Mouse (Mus musculus): Measurements from ENCODE around the gene Zfp385b. TPM values are rescaled to one million over a fixed set of nuclear protein-coding genes. Genes with fewer than 3 reads are reported as not detected.

The Zfp385b gene
- polyA plus RNA-seq, 1 experiment from 2014 or later = 0.85 TPM

DNA sequence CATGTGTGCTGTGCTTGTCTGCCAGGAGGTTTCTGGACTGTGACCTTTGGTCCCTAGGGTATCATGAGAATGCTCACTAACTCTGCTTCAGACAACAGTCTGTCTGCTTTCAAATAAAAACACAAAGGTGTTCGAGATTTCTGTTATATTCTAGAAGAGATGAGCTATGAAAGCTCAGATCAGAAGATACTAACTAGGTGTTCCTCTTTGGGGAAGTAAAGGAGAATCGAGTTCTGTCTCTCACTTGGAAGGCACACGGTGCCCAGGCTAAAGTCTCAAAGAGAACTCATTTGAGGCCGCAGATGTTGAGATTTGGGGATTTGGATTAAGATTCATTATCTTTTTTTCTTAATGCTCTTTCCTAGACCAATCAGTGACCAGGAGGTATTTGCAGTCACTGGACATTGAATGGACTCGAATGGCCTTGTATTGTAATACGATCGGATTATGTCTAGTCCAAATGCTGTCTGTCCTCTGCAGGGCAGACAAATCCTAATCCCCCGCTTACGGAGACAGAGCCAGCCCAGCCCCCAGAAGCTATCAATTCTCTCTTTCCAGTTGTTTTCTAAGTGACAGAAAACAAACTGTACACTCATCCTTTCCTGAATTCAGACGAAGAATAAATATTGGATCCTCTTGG lies 42.3 kb downstream of the Zfp385b start:
- DNase-seq (ENCODE audit: low spot score) = no peak
- WGBS = 59% methylated on average over 10 of the region's 10 CpGs

DNA sequence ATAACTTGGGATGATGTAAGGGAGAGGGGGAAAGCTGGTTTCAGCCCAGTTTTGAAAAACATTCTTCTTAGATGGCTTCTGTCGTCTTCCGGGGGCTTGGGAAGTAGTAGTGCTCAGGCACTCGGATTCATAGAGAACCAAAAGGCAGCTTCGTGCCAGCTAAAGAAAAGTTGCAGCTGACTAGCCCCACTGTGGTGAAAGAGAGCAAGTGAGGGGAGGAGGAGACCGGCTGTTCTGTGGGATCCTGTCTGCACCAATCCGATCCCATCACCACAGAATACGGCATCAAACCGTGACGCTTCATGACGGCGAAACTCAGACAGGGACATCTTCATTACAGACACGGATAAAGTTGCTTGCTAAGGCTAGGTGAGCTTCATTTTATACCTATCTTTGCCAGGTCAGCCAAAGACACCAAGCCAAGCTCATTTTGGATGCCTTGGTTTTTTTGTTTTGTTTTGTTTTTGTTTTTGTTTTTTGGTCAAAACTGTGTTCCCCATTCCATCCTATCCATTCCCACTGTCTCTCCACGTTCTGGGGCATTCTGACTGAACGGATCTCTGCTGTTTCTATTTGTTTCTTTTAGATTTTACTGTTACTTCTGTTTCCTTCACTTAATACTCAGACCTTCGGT lies 44.1 kb downstream of the Zfp385b start:
- Histone ChIP-seq H3K4me1 (peaks cover 16% of the 10 kb centered on the region), H3K36me3 (replicated peaks) (no peaks in the 10 kb centered on the region), H3K27ac (replicated peaks) (no peak overlapping the region), H3K9me3 (no peaks in the 10 kb centered on the region), H3K27me3 (replicated peaks; ENCODE audit: low read depth, poor library complexity, severe bottlenecking) (no peaks in the 10 kb centered on the region), H3K4me3 (no peak overlapping the region)
- DNase-seq (ENCODE audit: low spot score) = no peak
- 79% methylated on average over 15 of the region's 15 CpGs for WGBS

More for the DNA sequence above, 42.3 kb downstream of the Zfp385b start:
- Histone ChIP-seq H3K4me1 (peaks cover 16% of the 10 kb centered on the region), H3K36me3 (replicated peaks) (no peaks in the 10 kb centered on the region), H3K9me3 (no peaks in the 10 kb centered on the region), H3K27ac (replicated peaks) (no peak overlapping the region), H3K27me3 (replicated peaks; ENCODE audit: low read depth, poor library complexity, severe bottlenecking) (no peaks in the 10 kb centered on the region), H3K4me3 (no peak overlapping the region)

DNA sequence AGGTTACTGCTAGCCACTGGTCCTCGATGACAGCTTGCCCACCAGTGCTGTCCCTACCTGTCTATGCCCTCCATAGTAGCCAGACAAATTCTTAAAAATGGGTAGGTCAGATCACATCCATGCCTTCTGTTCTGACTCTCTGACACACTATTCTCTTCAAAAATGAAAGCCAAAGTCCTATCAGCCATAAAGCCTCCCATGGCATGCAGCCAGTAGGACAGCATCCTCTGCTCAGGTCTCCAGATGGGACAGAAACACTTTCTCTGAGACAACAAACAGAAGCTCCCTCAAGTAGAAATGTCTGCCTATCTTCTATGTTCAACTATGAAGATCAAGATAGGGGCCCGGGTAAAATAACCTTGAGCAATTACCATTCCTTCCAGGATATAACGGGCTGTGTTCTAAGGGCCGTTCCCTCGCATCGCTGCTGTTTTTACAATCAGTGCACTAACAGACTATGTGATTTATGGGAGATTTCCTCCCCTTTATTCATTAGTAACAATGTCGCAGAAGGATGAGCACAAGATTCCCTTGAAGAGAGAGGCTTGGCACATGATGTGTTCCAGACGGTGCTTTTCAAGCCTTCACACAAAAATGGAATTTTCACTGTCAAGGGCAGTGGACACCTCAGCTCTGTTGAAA lies 49.3 kb downstream of the Zfp385b start:
- no peaks in the 10 kb centered on the region for H3K27me3 ChIP-seq (replicated peaks; ENCODE audit: low read depth, poor library complexity, severe bottlenecking)
- H3K36me3 ChIP-seq (replicated peaks) = no peaks in the 10 kb centered on the region
- 89% methylated on average over 8 of the region's 8 CpGs for WGBS
- H3K9me3 ChIP-seq = no peaks in the 10 kb centered on the region
- DNase-seq (ENCODE audit: low spot score) = no peak
- no peaks in the 10 kb centered on the region for H3K4me1 ChIP-seq
- H3K4me3 ChIP-seq = no peak overlapping the region
- H3K27ac ChIP-seq (replicated peaks) = no peak overlapping the region

DNA sequence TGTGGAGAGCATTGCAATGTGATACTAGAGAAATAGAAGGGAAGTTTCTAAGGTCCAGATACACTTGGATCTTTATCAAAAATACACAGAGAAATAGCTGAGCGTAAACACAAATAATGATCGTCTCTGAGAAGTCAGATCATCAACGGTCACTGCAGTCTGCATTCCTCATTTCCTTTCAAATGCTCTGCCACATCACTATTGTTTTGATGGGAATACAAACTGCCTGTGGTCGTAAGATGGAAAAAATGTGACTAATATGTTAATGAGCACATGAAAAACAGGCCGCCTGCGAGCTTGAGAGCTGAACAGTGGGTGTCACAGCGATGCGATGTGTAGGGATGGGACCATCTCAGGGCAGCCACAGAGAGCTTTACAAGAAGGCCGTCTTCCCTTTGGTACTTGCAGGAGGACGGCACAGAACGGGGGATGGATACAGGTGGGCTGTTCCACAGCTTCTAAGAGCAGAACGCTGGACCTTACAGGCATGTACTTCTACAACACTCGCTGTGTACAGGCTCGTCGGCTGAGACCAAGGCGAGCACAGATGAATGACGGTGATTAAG lies 51.0 kb downstream of the Zfp385b start:
- H3K27me3 ChIP-seq (replicated peaks; ENCODE audit: low read depth, poor library complexity, severe bottlenecking) = no peaks in the 10 kb centered on the region
- H3K4me1 ChIP-seq = no peaks in the 10 kb centered on the region
- 84% methylated on average over 17 of the region's 17 CpGs for WGBS
- no peaks in the 10 kb centered on the region for H3K9me3 ChIP-seq
- no peak overlapping the region for H3K27ac ChIP-seq (replicated peaks)
- no peak overlapping the region for H3K4me3 ChIP-seq
- H3K36me3 ChIP-seq (replicated peaks) = no peaks in the 10 kb centered on the region
- DNase-seq (ENCODE audit: low spot score) = no peak

DNA sequence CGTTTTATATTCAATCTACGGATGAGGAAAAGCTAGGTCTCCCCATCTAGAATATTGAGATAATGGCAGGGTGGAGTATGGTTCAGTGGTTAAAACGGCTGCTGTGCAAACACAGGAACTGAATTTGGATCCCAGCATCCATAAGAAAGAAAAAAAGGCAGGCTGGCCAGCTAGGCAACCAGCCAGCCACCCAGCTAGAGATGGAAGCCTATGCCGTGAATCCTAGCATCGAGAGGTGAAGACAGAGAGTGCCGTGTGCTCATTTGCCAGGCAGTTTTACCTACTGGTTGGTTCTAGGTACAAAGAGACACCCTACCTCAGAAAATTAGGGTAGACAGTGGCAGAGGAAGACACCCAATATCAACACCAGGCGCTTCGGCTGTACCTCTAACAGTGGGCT lies 57.5 kb downstream of the Zfp385b start:
- H3K27ac ChIP-seq (replicated peaks) = no peak overlapping the region
- no peak overlapping the region for H3K4me3 ChIP-seq
- H3K4me1 ChIP-seq = no peaks in the 10 kb centered on the region
- no peaks in the 10 kb centered on the region for H3K36me3 ChIP-seq (replicated peaks)
- no peak for DNase-seq (ENCODE audit: low spot score)
- WGBS = 93% methylated on average over 8 of the region's 8 CpGs
- no peaks in the 10 kb centered on the region for H3K27me3 ChIP-seq (replicated peaks; ENCODE audit: low read depth, poor library complexity, severe bottlenecking)
- H3K9me3 ChIP-seq = no peaks in the 10 kb centered on the region

DNA sequence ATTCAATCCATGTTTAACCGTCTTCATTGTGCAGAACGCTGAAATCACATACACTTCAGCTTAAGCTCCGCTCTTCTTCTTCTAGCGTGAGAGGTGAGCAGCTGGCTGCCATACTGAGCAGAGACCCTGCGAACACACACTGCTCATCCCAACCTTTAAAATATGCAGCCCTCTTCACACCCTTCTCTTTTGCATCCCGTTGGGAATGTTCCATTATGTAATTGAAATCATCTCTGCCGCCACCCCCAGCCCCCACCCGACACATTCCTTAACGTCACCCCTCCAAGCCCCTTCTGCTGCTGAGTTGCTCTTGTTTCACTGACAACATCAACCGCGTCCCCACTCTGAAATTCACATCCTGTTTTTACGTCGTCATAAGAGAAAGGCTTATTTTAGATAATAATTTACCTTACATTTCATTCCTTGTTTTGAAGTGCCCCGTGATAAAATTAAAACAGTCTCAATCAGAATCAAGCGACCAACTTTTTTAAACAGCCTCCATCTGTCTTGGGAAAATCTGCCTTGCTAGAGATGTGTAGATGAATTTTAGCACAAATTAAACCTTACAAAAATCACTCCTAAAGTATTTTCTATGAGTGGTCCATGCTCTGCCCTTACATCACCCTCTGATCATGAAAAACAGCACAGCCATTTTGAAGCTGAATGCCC lies 60.9 kb downstream of the Zfp385b start:
- H3K4me3 ChIP-seq = no peak overlapping the region
- H3K27ac ChIP-seq (replicated peaks) = no peak overlapping the region
- no peaks in the 10 kb centered on the region for H3K36me3 ChIP-seq (replicated peaks)
- H3K9me3 ChIP-seq = no peaks in the 10 kb centered on the region
- no peaks in the 10 kb centered on the region for H3K4me1 ChIP-seq
- WGBS = 82% methylated on average over 15 of the region's 15 CpGs
- no peaks in the 10 kb centered on the region for H3K27me3 ChIP-seq (replicated peaks; ENCODE audit: low read depth, poor library complexity, severe bottlenecking)
- DNase-seq (ENCODE audit: low spot score) = no peak

DNA sequence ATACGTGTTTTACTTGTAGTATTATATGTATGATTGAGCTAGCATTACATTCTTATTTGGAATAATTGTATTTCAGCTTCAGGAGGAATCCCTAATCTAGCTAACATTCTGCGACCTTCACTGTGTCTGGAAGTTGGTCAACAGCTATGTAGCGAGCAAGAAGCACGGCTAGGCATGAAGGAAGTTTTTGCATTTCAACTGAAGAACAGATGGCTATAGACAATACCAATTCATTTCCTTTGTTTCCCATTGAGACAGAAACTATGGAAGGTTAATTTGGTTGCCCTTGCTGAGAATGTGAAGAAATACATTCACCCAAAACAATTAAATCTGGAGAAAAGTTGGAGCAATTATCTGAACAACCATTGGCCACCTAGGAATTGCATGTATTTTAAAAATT lies 66.9 kb downstream of the Zfp385b start:
- Histone ChIP-seq H3K4me3 (no peak overlapping the region), H3K4me1 (no peaks in the 10 kb centered on the region), H3K27me3 (replicated peaks; ENCODE audit: low read depth, poor library complexity, severe bottlenecking) (no peaks in the 10 kb centered on the region), H3K27ac (replicated peaks) (no peak overlapping the region), H3K36me3 (replicated peaks) (no peaks in the 10 kb centered on the region), H3K9me3 (no peaks in the 10 kb centered on the region)
- whole genome bisulfite sequencing = 80% methylated on average over 4 of the region's 4 CpGs
- DNase-seq (ENCODE audit: low spot score) = no peak

DNA sequence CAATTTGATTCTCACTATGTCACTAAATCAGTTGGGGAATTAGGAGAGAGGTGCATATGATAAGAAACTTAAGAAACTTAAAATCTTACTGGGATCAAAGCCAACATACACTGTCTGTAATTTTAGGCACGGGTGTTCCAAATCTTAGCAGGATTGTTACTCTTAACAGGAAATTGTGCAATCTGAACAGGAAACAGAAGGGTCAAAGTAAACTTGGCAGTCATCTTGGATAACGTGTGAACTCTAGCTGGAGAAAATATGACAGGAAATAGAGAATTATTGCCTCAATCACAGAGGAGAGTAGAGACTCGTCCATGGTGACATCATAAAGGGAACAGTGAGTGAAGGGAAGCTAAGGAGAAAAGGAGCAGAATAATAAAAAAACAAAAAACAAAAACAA lies 69.8 kb downstream of the Zfp385b start:
- 65% methylated on average over 3 of the region's 3 CpGs for WGBS
- no peaks in the 10 kb centered on the region for H3K9me3 ChIP-seq
- H3K4me1 ChIP-seq = no peaks in the 10 kb centered on the region
- no peak overlapping the region for H3K27ac ChIP-seq (replicated peaks)
- no peak overlapping the region for H3K4me3 ChIP-seq
- H3K36me3 ChIP-seq (replicated peaks) = no peaks in the 10 kb centered on the region
- DNase-seq (ENCODE audit: low spot score) = no peak
- H3K27me3 ChIP-seq (replicated peaks; ENCODE audit: low read depth, poor library complexity, severe bottlenecking) = no peaks in the 10 kb centered on the region

DNA sequence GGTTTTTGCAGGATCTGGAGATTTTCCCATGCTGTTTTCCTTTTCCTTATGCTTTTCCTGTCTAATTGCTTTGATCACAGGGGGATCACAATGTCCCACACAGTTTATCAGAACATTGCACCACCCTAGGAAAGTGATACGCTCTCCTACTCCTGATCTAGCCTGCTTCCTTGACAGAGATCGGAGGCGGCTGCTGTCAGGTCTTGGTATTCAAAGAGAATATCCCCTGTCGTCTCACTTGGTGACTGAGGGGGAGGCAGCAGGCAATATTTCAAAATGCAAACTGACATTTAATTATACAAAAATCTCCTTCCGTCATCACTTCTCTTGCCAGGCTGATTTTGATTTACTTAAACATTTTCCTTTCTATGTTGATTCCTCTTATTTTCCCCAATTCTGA lies 73.0 kb downstream of the Zfp385b start:
- Histone ChIP-seq H3K36me3 (replicated peaks) (no peaks in the 10 kb centered on the region), H3K4me1 (no peaks in the 10 kb centered on the region), H3K27ac (replicated peaks) (no peak overlapping the region), H3K27me3 (replicated peaks; ENCODE audit: low read depth, poor library complexity, severe bottlenecking) (no peaks in the 10 kb centered on the region), H3K4me3 (no peak overlapping the region), H3K9me3 (no peaks in the 10 kb centered on the region)
- WGBS = 80% methylated on average over 5 of the region's 5 CpGs
- no peak for DNase-seq (ENCODE audit: low spot score)

DNA sequence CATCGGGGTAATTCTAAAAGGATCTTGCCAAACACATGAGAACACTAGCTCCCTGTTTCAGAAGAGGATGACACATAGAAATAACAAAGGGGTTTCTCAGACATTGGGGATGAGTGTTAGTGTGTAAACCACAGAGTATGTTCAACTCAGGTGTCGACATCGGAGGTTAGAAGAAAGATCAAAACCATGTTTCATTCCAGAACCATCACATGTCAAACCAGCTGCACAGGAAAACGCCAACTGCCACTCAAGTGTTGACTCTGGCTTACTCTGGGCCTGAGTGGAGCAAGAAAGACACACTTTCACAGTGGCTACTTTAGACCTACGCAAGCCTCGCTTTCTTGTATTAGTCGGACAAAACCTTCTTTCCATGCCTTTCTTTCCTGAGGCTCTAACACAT lies 74.2 kb downstream of the Zfp385b start:
- Histone ChIP-seq H3K27me3 (replicated peaks; ENCODE audit: low read depth, poor library complexity, severe bottlenecking) (no peaks in the 10 kb centered on the region), H3K36me3 (replicated peaks) (no peaks in the 10 kb centered on the region), H3K4me3 (no peak overlapping the region), H3K9me3 (no peaks in the 10 kb centered on the region), H3K27ac (replicated peaks) (no peak overlapping the region), H3K4me1 (no peaks in the 10 kb centered on the region)
- WGBS = 92% methylated on average over 7 of the region's 7 CpGs
- DNase-seq (ENCODE audit: low spot score) = no peak

DNA sequence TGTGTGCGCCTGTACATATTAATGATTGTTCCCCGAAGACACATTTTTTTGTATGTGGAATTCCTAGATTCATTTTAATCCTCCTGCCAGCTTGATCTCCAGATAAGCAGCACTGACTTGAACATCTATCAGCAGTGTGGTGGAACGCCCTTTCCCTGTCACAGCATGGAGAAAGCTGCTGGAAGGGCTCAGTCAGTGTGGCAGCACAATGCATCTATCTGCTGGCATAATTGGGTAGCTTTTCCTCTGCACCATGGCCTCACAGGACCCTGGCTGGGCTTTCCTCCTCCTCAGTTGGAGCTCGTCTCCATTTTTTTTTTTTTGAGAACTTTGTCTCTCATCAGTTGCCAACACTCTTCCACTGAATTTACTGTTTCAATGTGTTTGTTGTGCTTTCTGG lies 77.1 kb downstream of the Zfp385b start:
- Histone ChIP-seq H3K4me1 (no peaks in the 10 kb centered on the region), H3K27me3 (replicated peaks; ENCODE audit: low read depth, poor library complexity, severe bottlenecking) (no peaks in the 10 kb centered on the region), H3K4me3 (no peak overlapping the region), H3K9me3 (no peaks in the 10 kb centered on the region), H3K27ac (replicated peaks) (no peak overlapping the region), H3K36me3 (replicated peaks) (no peaks in the 10 kb centered on the region)
- 86% methylated on average over 4 of the region's 4 CpGs for WGBS
- no peak for DNase-seq (ENCODE audit: low spot score)

DNA sequence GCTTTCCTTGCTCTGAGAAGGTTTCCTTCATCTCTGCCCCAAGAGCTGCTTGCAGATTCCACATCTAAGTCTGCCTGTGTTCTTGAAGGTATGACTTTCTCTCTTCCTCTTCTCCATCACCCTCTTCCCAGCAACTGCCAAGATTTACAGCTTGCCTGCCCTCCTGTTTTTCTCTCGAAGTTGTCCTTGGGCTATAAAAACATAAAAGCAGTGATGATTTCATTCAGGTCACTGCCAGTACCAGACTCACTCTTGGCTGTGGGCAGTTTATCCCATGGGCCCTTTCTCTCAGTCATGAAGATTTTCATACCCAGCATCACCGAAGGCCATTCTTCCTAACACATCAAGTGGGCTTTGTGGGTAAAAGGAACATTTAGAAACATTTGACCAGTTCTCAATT lies 89.2 kb downstream of the Zfp385b start:
- Histone ChIP-seq H3K4me3 (no peak overlapping the region), H3K4me1 (no peaks in the 10 kb centered on the region), H3K27me3 (replicated peaks; ENCODE audit: low read depth, poor library complexity, severe bottlenecking) (no peaks in the 10 kb centered on the region), H3K27ac (replicated peaks) (no peak overlapping the region), H3K36me3 (replicated peaks) (no peaks in the 10 kb centered on the region), H3K9me3 (no peaks in the 10 kb centered on the region)
- 82% methylated on average over 2 of the region's 2 CpGs for WGBS
- DNase-seq (ENCODE audit: low spot score) = no peak
